Mouse (Mus musculus): Measurements from ENCODE around the gene Stra8.

DNA sequence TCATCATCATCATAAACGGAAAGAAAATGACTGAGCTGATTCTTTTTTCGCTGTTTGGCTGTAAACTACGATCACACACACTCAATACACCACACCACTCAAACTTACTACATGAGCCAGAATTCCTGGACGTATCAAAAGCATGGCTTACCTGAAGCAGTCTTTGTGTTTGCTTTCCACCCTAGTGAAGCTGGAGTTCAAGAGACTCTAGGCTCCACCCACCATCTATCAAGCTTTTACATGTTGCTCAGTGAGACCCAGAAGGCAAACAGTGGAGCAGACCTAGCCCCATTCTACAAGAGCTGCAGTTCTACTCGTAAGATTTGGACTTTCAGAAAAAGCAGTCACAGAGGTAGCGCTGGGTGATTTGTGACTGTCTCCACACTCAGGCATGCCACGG lies 17.4 kb upstream of the Stra8 start:
- no peak for TF ChIP-seq CTCF (IDR thresholded peaks at IDR 0.05; ENCODE audit: low read depth)
- no peak for TF ChIP-seq EP300 (IDR thresholded peaks at IDR 0.05; ENCODE audit: low read depth)

Data from heart, postnatal 0 days (tissue).